Mouse (Mus musculus): Measurements from ENCODE around the gene Slc25a15. TPM values are rescaled to one million over a fixed set of nuclear protein-coding genes. Genes with fewer than 3 reads are reported as not detected.

Gene Slc25a15
- total RNA-seq, 2 experiments from 2014 or later, result 10.9 to 11.5 TPM

Other genes with a start within 250 kb of the Slc25a15 start
- gene Nek3, start 232.2 kb downstream of the Slc25a15 start, total RNA-seq (2021), result 1 to 10 TPM; 2.5 to 3.0 TPM
- under 1 TPM; 0.20 to 0.32 TPM for gene Ckap2, start 212.8 kb downstream of the Slc25a15 start, total RNA-seq (2021)
- 10 to 100 TPM; 23.7 to 25.5 TPM for gene Vps36, start 205.8 kb downstream of the Slc25a15 start, total RNA-seq (2021)
- 1 to 10 TPM; 2.6 to 3.1 TPM for gene Thsd1, start 171.3 kb downstream of the Slc25a15 start, total RNA-seq (2021)
- not detected for gene Tpte, start 115.2 kb downstream of the Slc25a15 start, total RNA-seq (2021)
- 10 to 100 TPM; 26.6 to 26.7 TPM for gene Mrps31, start 12.8 kb upstream of the Slc25a15 start, total RNA-seq (2021)

Data from layer of hippocampus, adult 18-20 months (tissue).